Mouse (Mus musculus): Measurements from ENCODE around the gene Arhgap1. TPM values are rescaled to one million over a fixed set of nuclear protein-coding genes. Genes with fewer than 3 reads are reported as not detected.

The Arhgap1 gene
- polyA plus RNA-seq, 2 experiments: 105 to 121 TPM

DNA sequence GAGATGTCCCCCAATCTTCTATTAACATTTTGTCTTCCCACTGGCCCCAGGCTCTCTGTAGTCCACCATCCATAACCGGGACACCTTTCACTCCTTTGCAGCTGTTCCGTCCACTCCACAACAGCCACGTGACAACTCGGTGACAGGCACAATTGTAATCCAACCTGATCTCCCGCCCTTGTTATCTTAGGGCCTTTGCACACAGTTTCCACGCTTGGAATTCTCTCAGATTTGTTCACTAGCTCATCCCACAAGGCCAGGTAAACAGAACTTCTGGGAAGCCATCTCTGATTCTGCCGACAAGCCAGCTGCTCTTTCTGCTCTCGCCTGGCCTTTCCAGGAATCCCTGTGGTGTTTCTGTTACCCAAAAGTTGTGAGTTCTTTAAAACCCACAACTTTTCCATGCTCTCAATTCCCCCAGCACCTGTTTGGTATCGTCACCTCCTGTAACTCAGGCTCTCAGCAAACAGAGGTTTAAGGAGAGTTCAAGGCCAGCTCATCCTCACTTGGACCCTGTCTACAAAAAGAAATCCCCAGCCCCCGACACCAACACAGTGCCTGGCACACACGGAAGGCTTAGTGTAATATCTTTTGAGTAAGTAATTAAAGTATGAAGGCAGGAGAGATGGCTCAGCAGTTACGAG lies 16.2 kb upstream of the Arhgap1 start:
- H3K9ac ChIP-seq (ENCODE audit: low read depth, low read length, severe bottlenecking): no peak overlapping the region
- no peak for ATAC-seq (ENCODE audit: low FRiP score, low read depth)
- H3K9me3 ChIP-seq (ENCODE audit: control insufficient read depth, low read length): no peaks in the 10 kb centered on the region
- no peak overlapping the region for H3K4me2 ChIP-seq (replicated peaks; ENCODE audit: low read depth, low read length, severe bottlenecking)
- H3K27ac ChIP-seq (replicated peaks; ENCODE audit: low read depth, low read length): no peak overlapping the region
- no peaks in the 10 kb centered on the region for H3K4me1 ChIP-seq (ENCODE audit: control insufficient read depth, insufficient read depth, low read length)
- no peak for TF ChIP-seq POLR2A (IDR thresholded peaks at IDR 0.05; ENCODE audit: borderline replicate concordance, extremely low read depth, insufficient read depth, insufficient read length)
- no peak overlapping the region for H3K4me3 ChIP-seq (replicated peaks; ENCODE audit: low read length)
- H3K36me3 ChIP-seq (ENCODE audit: control insufficient read depth, insufficient read depth, low read length): no peaks in the 10 kb centered on the region
- H3K27me3 ChIP-seq (ENCODE audit: control insufficient read depth, insufficient read depth, low read length): no peaks in the 10 kb centered on the region
- 77% methylated on average over 12 of the region's 12 CpGs for WGBS
- no peak for DNase-seq (ENCODE audit: low spot score)

GRCm38 (mm10) chr2:91634841-91635240 lies 14.8 kb upstream of the Arhgap1 start:
- Histone ChIP-seq H3K27ac (replicated peaks; ENCODE audit: low read depth, low read length) (no peak overlapping the region), H3K4me1 (ENCODE audit: control insufficient read depth, insufficient read depth, low read length) (no peaks in the 10 kb centered on the region), H3K9me3 (ENCODE audit: control insufficient read depth, low read length) (no peaks in the 10 kb centered on the region), H3K27me3 (ENCODE audit: control insufficient read depth, insufficient read depth, low read length) (no peaks in the 10 kb centered on the region), H3K4me3 (replicated peaks; ENCODE audit: low read length) (no peak overlapping the region), H3K9ac (ENCODE audit: low read depth, low read length, severe bottlenecking) (no peak overlapping the region), H3K36me3 (ENCODE audit: control insufficient read depth, insufficient read depth, low read length) (no peaks in the 10 kb centered on the region), H3K4me2 (replicated peaks; ENCODE audit: low read depth, low read length, severe bottlenecking) (no peak overlapping the region)
- ATAC-seq (ENCODE audit: low FRiP score, low read depth) (no peak), DNase-seq (ENCODE audit: low spot score) (no peak)
- WGBS: 80% methylated on average over 9 of the region's 9 CpGs
- no peak for TF ChIP-seq POLR2A (IDR thresholded peaks at IDR 0.05; ENCODE audit: borderline replicate concordance, extremely low read depth, insufficient read depth, insufficient read length)

GRCm38 (mm10) chr2:91635486-91635885 lies 14.2 kb upstream of the Arhgap1 start:
- DNase-seq (ENCODE audit: low spot score) (no peak), ATAC-seq (ENCODE audit: low FRiP score, low read depth) (no peak)
- no peak overlapping the region for H3K4me2 ChIP-seq (replicated peaks; ENCODE audit: low read depth, low read length, severe bottlenecking)
- WGBS: 87% methylated on average over 11 of the region's 11 CpGs
- H3K27me3 ChIP-seq (ENCODE audit: control insufficient read depth, insufficient read depth, low read length): no peaks in the 10 kb centered on the region
- H3K4me1 ChIP-seq (ENCODE audit: control insufficient read depth, insufficient read depth, low read length): no peaks in the 10 kb centered on the region
- no peak overlapping the region for H3K27ac ChIP-seq (replicated peaks; ENCODE audit: low read depth, low read length)
- TF ChIP-seq POLR2A (IDR thresholded peaks at IDR 0.05; ENCODE audit: borderline replicate concordance, extremely low read depth, insufficient read depth, insufficient read length): no peak
- no peaks in the 10 kb centered on the region for H3K9me3 ChIP-seq (ENCODE audit: control insufficient read depth, low read length)
- no peak overlapping the region for H3K4me3 ChIP-seq (replicated peaks; ENCODE audit: low read length)
- H3K36me3 ChIP-seq (ENCODE audit: control insufficient read depth, insufficient read depth, low read length): no peaks in the 10 kb centered on the region
- H3K9ac ChIP-seq (ENCODE audit: low read depth, low read length, severe bottlenecking): no peak overlapping the region

GRCm38 (mm10) chr2:91636229-91636628 lies 13.4 kb upstream of the Arhgap1 start, which contains the start of gene F2:
Gene F2, minus strand, starts transcription at chr2:91636414.
- no peaks in the 10 kb centered on the region for H3K27me3 ChIP-seq (ENCODE audit: control insufficient read depth, insufficient read depth, low read length)
- ATAC-seq (ENCODE audit: low FRiP score, low read depth): no peak
- no peak within 1 kb of the TSS for H3K4me3 ChIP-seq (replicated peaks; ENCODE audit: low read length)
- no peaks in the 10 kb centered on the region for H3K36me3 ChIP-seq (ENCODE audit: control insufficient read depth, insufficient read depth, low read length)
- H3K9ac ChIP-seq (ENCODE audit: low read depth, low read length, severe bottlenecking): no peak within 1 kb of the TSS
- H3K9me3 ChIP-seq (ENCODE audit: control insufficient read depth, low read length): no peaks in the 10 kb centered on the region
- no peak within 1 kb of the TSS for H3K27ac ChIP-seq (replicated peaks; ENCODE audit: low read depth, low read length)
- TF ChIP-seq POLR2A (IDR thresholded peaks at IDR 0.05; ENCODE audit: borderline replicate concordance, extremely low read depth, insufficient read depth, insufficient read length): no peak
- no peak within 1 kb of the TSS for H3K4me2 ChIP-seq (replicated peaks; ENCODE audit: low read depth, low read length, severe bottlenecking)
- 85% methylated on average over 8 of the region's 8 CpGs for WGBS
- no peaks in the 10 kb centered on the region for H3K4me1 ChIP-seq (ENCODE audit: control insufficient read depth, insufficient read depth, low read length)
- DNase-seq (ENCODE audit: low spot score): no peak

GRCm38 (mm10) chr2:91636727-91637338 lies 12.8 kb upstream of the Arhgap1 start:
- whole genome bisulfite sequencing: 80% methylated on average over 5 of the region's 5 CpGs
- no peak for ATAC-seq (ENCODE audit: low FRiP score, low read depth)
- H3K9me3 ChIP-seq (ENCODE audit: control insufficient read depth, low read length): no peaks in the 10 kb centered on the region
- DNase-seq (ENCODE audit: low spot score): no peak
- H3K4me3 ChIP-seq (replicated peaks; ENCODE audit: low read length): no peak overlapping the region
- TF ChIP-seq POLR2A (IDR thresholded peaks at IDR 0.05; ENCODE audit: borderline replicate concordance, extremely low read depth, insufficient read depth, insufficient read length): no peak
- H3K36me3 ChIP-seq (ENCODE audit: control insufficient read depth, insufficient read depth, low read length): no peaks in the 10 kb centered on the region
- no peak overlapping the region for H3K27ac ChIP-seq (replicated peaks; ENCODE audit: low read depth, low read length)
- no peaks in the 10 kb centered on the region for H3K27me3 ChIP-seq (ENCODE audit: control insufficient read depth, insufficient read depth, low read length)
- H3K4me1 ChIP-seq (ENCODE audit: control insufficient read depth, insufficient read depth, low read length): no peaks in the 10 kb centered on the region
- no peak overlapping the region for H3K4me2 ChIP-seq (replicated peaks; ENCODE audit: low read depth, low read length, severe bottlenecking)
- H3K9ac ChIP-seq (ENCODE audit: low read depth, low read length, severe bottlenecking): no peak overlapping the region
